Comparison of ENCODE assay signal across 7 mouse cellular contexts in genomic region chr17:46890843-46891594, GRCm38 (mm10). TPM values are rescaled to one million over a fixed set of nuclear protein-coding genes. Genes with fewer than 3 reads are reported as not detected.
DNase-seq lines count a peak whose midpoint lies in the region; ATAC-seq and TF ChIP-seq lines count a peak whose summit lies in the region.

No protein-coding gene starts in this region.

- H3K27ac ChIP-seq in heart, embryonic 16.5 days (ENCODE audit: low read length): peak overlapping the region; percentile 80

- peaks cover 65% of the 10 kb centered on the region for H3K4me1 ChIP-seq in G1E (ENCODE audit: insufficient read depth, low read depth, low read length)
- H3K4me1 ChIP-seq in heart, embryonic 16.5 days (ENCODE audit: control insufficient read depth, insufficient read depth, low read length): peaks cover 22% of the 10 kb centered on the region

- peak overlapping the region; percentile 93 for H3K9ac ChIP-seq in heart, embryonic 16.5 days (ENCODE audit: low read length)

- no peak for TF ChIP-seq CTCF in G1E (IDR thresholded peaks at IDR 0.05; ENCODE audit: low read depth, low read length)

- DNase-seq in G1E (ENCODE audit: low spot score): no peak
- DNase-seq in adrenal gland, postnatal 25 days: peak; percentile 28
- DNase-seq in layer of hippocampus, postnatal 36 days: peak; percentile 33 to 48
- DNase-seq in lung, postnatal 25 days (ENCODE audit: low spot score): peak; percentile 21
- DNase-seq in right cerebral cortex, postnatal 4 days: peak; percentile 45

- peak overlapping the region; percentile 93 for H3K4me3 ChIP-seq in G1E (ENCODE audit: low read depth, low read length)
- H3K4me3 ChIP-seq in heart, embryonic 16.5 days (ENCODE audit: low read length): peak overlapping the region; percentile 88

- H3K27me3 ChIP-seq in G1E (ENCODE audit: insufficient read depth, low read length): no peaks in the 10 kb centered on the region
- H3K27me3 ChIP-seq in heart, embryonic 16.5 days (ENCODE audit: control insufficient read depth, insufficient read depth, low read length): no peaks in the 10 kb centered on the region

- peaks cover 32% of the 10 kb centered on the region for H3K36me3 ChIP-seq in G1E (replicated peaks)
- 0 out of 2 replicates have a peak, but pooled peaks cover 2% of the 10 kb centered on the region for H3K36me3 ChIP-seq in heart, embryonic 16.5 days (ENCODE audit: control insufficient read depth, insufficient read depth)

- WGBS in heart, embryonic 16.5 days: under 1% methylated on average over 64 of the region's 64 CpGs

- no peaks in the 10 kb centered on the region for H3K9me3 ChIP-seq in G1E (replicated peaks)
- H3K9me3 ChIP-seq in heart, embryonic 16.5 days (replicated peaks; ENCODE audit: control insufficient read depth, low read length): no peaks in the 10 kb centered on the region

- no peak for ATAC-seq in G1E (ENCODE audit: extremely low read depth, insufficient number of reproducible peaks, low FRiP score, poor library complexity, severe bottlenecking)
- peak; percentile 32 for ATAC-seq in erythroblast, adult 5-6 weeks (replicated peaks; ENCODE audit: low FRiP score, poor library complexity, severe bottlenecking)
- ATAC-seq in heart, embryonic 16.5 days (replicated peaks; ENCODE audit: extremely low read depth, insufficient read depth, low FRiP score): peak; percentile 2; the same call in 1 of the 2 replicates

- H3K4me2 ChIP-seq in heart, embryonic 16.5 days (ENCODE audit: low read depth, low read length): peak overlapping the region; percentile 97

RNA-seq across cellular contexts. Expression of gene Tbcc, which starts 0.5 kb away (rescaled TPM):
- total RNA-seq in G1E (2014; fragmentation: Nextera tagmentation) (7.5 and 10.1 TPM in 2 replicates), G1E (2017) (18.6 and 21.3 TPM in 2 replicates)
- polyA plus RNA-seq in G1E (2012): 20.0 and 27.5 TPM in 2 replicates
- 19.7 and 24.3 TPM in 2 replicates for total RNA-seq in adrenal gland, postnatal 25 days (2021)
- total RNA-seq in erythroblast, adult 5-6 weeks (2015; ENCODE audit: low replicate concordance): 2.3 and 8.1 TPM in 2 replicates
- total RNA-seq in erythroblast, adult 5-6 weeks (2017; ENCODE audit: low replicate concordance): 1.7 and 5.4 TPM in 2 replicates
- polyA plus RNA-seq in heart, embryonic 16.5 days (2015; fragmentation: Nextera tagmentation; extraction: Ambion mirVana): 40.3 and 42.9 TPM in 2 replicates
- total RNA-seq in layer of hippocampus, postnatal 36 days (2021): 10 to 100 TPM; 29.0 to 32.8 TPM

RNA-seq across cellular contexts. Expression of gene Prph2, which starts 19.2 kb away (rescaled TPM):
- total RNA-seq in G1E (2014; fragmentation: Nextera tagmentation) (not detected in 2 replicates), G1E (2017) (0.05 TPM in 1 of 2 replicates, not detected in the other)
- polyA plus RNA-seq in G1E (2012): not detected in 2 replicates
- not detected in 2 replicates for total RNA-seq in adrenal gland, postnatal 25 days (2021)
- not detected in 2 replicates for total RNA-seq in erythroblast, adult 5-6 weeks (2015; ENCODE audit: low replicate concordance)
- total RNA-seq in erythroblast, adult 5-6 weeks (2017; ENCODE audit: low replicate concordance): not detected in 2 replicates
- not detected in 2 replicates for polyA plus RNA-seq in heart, embryonic 16.5 days (2015; fragmentation: Nextera tagmentation; extraction: Ambion mirVana)
- total RNA-seq in layer of hippocampus, postnatal 36 days (2021): not detected

RNA-seq across cellular contexts. Expression of gene Bicral, which starts 32.7 kb away (rescaled TPM):
- total RNA-seq in G1E (2014; fragmentation: Nextera tagmentation): 34.4 and 41.2 TPM in 2 replicates
- total RNA-seq in G1E (2017): 9.2 and 13.4 TPM in 2 replicates
- 10.7 and 12.9 TPM in 2 replicates for polyA plus RNA-seq in G1E (2012)
- 24.6 and 26.0 TPM in 2 replicates for total RNA-seq in adrenal gland, postnatal 25 days (2021)
- 6.5 and 7.5 TPM in 2 replicates for total RNA-seq in erythroblast, adult 5-6 weeks (2015; ENCODE audit: low replicate concordance)
- 3.7 and 4.0 TPM in 2 replicates for total RNA-seq in erythroblast, adult 5-6 weeks (2017; ENCODE audit: low replicate concordance)
- 3.5 and 3.9 TPM in 2 replicates for polyA plus RNA-seq in heart, embryonic 16.5 days (2015; fragmentation: Nextera tagmentation; extraction: Ambion mirVana)
- 10 to 100 TPM; 48.2 to 62.2 TPM for total RNA-seq in layer of hippocampus, postnatal 36 days (2021)
